Mouse (Mus musculus): ENCODE data around the gene Usp25. TPM values are rescaled to one million over a fixed set of nuclear protein-coding genes. Genes with fewer than 3 reads are reported as not detected.

Gene Usp25
- 10 to 100 TPM; 32.5 to 36.6 TPM for total RNA-seq (2021)
- long read RNA-seq, experiment 1, full-length matches to known transcripts: 38 of 61 reads
- long read RNA-seq, experiment 1, partial matches to known transcripts: 14 of 61 reads
- long read RNA-seq, experiment 1, other reads (novel, unspliced or antisense): 9 of 61 reads
- long read RNA-seq, experiment 2, full-length matches to known transcripts: 24 of 33 reads
- long read RNA-seq, experiment 2, partial matches to known transcripts: 6 of 33 reads
- long read RNA-seq, experiment 2, other reads (novel, unspliced or antisense): 3 of 33 reads

- peak within 1 kb of the TSS; percentile 80 for H3K4me3 ChIP-seq
- TF ChIP-seq CTCF (IDR thresholded peaks at IDR 0.05): no peak; the same call in 1 of the 2 replicates
- intact Hi-C loops (cut with DNase I): loop anchor here (2.0 to 5.0 kb wide), 3 partner anchors 56 to 641 kb away; partner anchors contain the start of gene Nrip1
- peak within 1 kb of the TSS; percentile 86 for H3K27ac ChIP-seq
- peak; percentile 79 to 85 for DNase-seq (ENCODE audit: extremely low spot score in 1 of 2, low spot score in 2 of 2)
Measured at GRCm38 (mm10) chr16:77013427-77014320, at the start of gene Usp25. TSS of gene Usp25 (plus strand) at chr16:77013706.

DNA sequence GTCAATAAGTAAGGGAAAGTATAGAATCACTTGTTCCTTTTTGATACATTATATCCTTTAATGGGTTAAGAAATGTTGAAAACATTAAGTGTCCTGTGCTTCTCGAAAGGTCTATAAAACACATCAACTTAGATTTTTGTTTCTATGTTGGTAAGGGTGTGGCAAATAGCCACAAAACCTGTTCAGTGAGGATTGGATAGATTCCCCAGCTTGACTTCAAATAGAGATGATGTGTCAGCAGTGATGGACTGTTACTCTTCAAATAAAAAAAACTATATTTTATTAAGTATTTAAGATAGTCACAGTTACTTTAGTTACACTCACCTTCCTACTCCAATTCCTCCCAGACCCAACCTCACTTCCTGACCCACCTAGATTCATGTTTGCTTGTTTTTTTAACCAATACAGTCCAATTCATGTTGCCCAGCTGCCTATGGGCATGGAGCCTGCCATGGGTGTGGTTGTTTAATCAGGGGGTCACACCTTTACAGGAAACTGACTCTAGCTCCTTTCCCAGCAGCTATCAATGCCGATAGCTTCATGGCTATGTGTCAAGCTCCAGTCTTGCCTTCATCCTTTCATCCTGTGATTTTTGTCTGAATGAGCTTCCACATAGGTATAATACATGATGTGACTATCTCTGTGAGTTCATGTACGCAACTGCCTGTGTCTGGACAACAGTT lies 45.8 kb upstream of the Usp25 start:
- intact Hi-C loops (cut with DNase I): no loop called here
- TF ChIP-seq CTCF (IDR thresholded peaks at IDR 0.05): no peak
- Histone ChIP-seq H3K27ac (no peak overlapping the region), H3K4me3 (no peak overlapping the region)
- no peak for DNase-seq (ENCODE audit: extremely low spot score in 1 of 2, low spot score in 2 of 2)

- intact Hi-C loops (cut with DNase I): no loop called here
- no peak overlapping the region for H3K27ac ChIP-seq
- TF ChIP-seq CTCF (IDR thresholded peaks at IDR 0.05): no peak
Measured at GRCm38 (mm10) chr16:76971211-76971610, 42.3 kb upstream of the Usp25 start.

DNA sequence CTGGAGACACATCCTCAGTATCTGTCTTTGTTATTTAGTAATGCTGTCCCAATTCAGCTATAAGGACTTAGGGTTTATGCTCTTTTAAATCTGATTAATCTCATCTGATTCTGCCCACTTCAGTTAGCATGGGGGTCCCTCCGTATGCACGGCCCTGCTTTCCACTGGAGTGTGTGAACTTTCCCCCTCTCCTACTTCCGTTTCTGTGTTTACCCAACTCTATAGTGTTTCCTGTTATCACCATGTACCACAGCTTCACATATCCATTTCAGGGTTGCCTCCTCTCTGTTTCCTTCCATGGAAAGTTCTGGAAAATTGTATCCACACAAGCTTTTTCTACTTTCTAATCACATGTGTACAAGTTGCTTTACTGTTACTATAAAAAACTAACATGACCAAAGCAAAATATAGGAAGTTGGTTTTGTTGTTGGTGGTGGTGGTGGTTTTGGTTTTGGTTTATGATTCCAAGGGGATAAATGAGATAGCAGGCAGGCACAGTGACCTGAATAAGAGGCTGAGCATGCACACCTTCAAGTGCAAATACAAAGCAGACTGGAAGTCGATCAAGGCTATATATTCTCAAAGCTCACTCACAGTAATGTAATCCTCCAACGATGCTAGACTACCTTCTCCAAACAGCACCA lies 36.6 kb upstream of the Usp25 start:
- intact Hi-C loops (cut with DNase I): no loop called here
- no peak for DNase-seq (ENCODE audit: extremely low spot score in 1 of 2, low spot score in 2 of 2)
- no peak for TF ChIP-seq CTCF (IDR thresholded peaks at IDR 0.05)
- H3K27ac ChIP-seq: no peak overlapping the region
- no peak overlapping the region for H3K4me3 ChIP-seq

More at GRCm38 (mm10) chr16:76971211-76971610, 42.3 kb upstream of the Usp25 start:
- no peak overlapping the region for H3K4me3 ChIP-seq
- no peak for DNase-seq (ENCODE audit: extremely low spot score in 1 of 2, low spot score in 2 of 2)

GRCm38 (mm10) chr16:76983696-76984095 lies 29.8 kb upstream of the Usp25 start:
- intact Hi-C loops (cut with DNase I): no loop called here
- TF ChIP-seq CTCF (IDR thresholded peaks at IDR 0.05): no peak
- no peak for DNase-seq (ENCODE audit: extremely low spot score in 1 of 2, low spot score in 2 of 2)

DNA sequence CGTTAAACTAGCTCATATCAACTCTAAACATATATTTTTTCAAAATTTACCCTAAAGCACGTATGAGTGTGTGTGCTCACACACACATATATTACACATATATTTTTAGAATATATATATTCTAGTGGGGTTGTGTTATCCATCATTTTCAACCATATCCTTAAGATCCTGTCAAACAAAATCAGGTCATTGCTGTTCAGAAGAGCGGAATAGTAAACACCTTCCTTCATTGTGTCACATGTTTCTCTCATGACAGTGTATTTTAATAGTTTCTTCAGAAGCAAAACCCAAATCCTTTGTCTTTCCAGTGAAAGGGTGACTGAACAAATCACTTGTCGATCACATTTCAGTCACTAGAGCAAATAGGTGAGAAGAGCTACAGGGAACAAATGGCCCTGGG lies 25.8 kb upstream of the Usp25 start:
- DNase-seq (ENCODE audit: extremely low spot score in 1 of 2, low spot score in 2 of 2): no peak
- Histone ChIP-seq H3K27ac (no peak overlapping the region), H3K4me3 (no peak overlapping the region)
- intact Hi-C loops (cut with DNase I): no loop called here
- TF ChIP-seq CTCF (IDR thresholded peaks at IDR 0.05): no peak

More at GRCm38 (mm10) chr16:76983696-76984095, 29.8 kb upstream of the Usp25 start:
- Histone ChIP-seq H3K4me3 (no peak overlapping the region), H3K27ac (no peak overlapping the region)

- no peak for DNase-seq (ENCODE audit: extremely low spot score in 1 of 2, low spot score in 2 of 2)
- intact Hi-C loops (cut with DNase I): no loop called here
Measured at GRCm38 (mm10) chr16:77003900-77004299, 9.6 kb upstream of the Usp25 start.

GRCm38 (mm10) chr16:77009173-77009572 lies 4.3 kb upstream of the Usp25 start:
- H3K4me3 ChIP-seq: no peak overlapping the region
- intact Hi-C loops (cut with DNase I): no loop called here
- DNase-seq (ENCODE audit: extremely low spot score in 1 of 2, low spot score in 2 of 2): no peak
- H3K27ac ChIP-seq: no peak overlapping the region
- TF ChIP-seq CTCF (IDR thresholded peaks at IDR 0.05): no peak

More at GRCm38 (mm10) chr16:77003900-77004299, 9.6 kb upstream of the Usp25 start:
- Histone ChIP-seq H3K27ac (no peak overlapping the region), H3K4me3 (no peak overlapping the region)
- TF ChIP-seq CTCF (IDR thresholded peaks at IDR 0.05): no peak

- intact Hi-C loops (cut with DNase I): loop anchor here (2.0 to 5.0 kb wide), 3 partner anchors 57 to 642 kb away; partner anchors contain the start of gene Nrip1
- DNase-seq (ENCODE audit: extremely low spot score in 1 of 2, low spot score in 2 of 2): no peak
- Histone ChIP-seq H3K27ac (peak overlapping the region; percentile 86), H3K4me3 (peak overlapping the region; percentile 80)
- TF ChIP-seq CTCF (IDR thresholded peaks at IDR 0.05): no peak
Measured at GRCm38 (mm10) chr16:77014321-77015211, 1.1 kb downstream of the Usp25 start.

All from left cerebral cortex, adult 2 months (tissue).